ENCODE assay signal across 8 mouse cellular contexts in the genomic region with DNA sequence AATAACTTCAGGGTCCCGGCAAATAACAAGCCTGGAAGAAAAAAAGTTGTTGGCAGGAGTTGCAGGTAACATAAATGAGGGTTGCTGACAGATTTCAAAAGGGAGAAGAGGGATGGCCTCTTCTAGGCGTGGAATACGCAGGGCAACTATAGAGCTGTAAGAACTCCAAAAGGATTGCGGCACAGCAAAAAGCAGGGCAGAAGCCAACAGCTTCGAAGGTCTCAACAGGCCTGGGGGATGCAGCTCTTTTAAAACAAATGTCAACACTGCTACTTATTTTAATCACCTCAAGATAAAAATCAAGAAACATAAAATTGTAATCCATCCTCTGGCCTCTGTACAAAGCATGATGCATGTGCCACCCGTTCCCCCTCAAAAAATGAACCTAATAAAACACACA. TPM values are rescaled to one million over a fixed set of nuclear protein-coding genes. Genes with fewer than 3 reads are reported as not detected.
A peak's percentile ranks its signal among the peaks of the same experiment; 100 is the strongest.
DNase-seq lines count a peak whose midpoint lies in the region; ATAC-seq and TF ChIP-seq lines count a peak whose summit lies in the region.
"Not testable (repeated sequence)": the region's sequence is repeated elsewhere in the genome, so short reads cannot be mapped to it uniquely, and the experiment has no call there.

No protein-coding gene starts in this region.

- not testable (repeated sequence) for H3K4me1 ChIP-seq in cortical plate, adult 2 months (ENCODE audit: control insufficient read depth, insufficient read depth, low read length); forebrain, postnatal 0 days (ENCODE audit: insufficient read depth); hindbrain, embryonic 11.5 days (replicated peaks; ENCODE audit: control insufficient read depth, insufficient read depth, low read length); kidney, embryonic 16.5 days (ENCODE audit: insufficient read depth, low read length); liver, embryonic 14.5 days (replicated peaks; ENCODE audit: control insufficient read depth in 2 of 2, insufficient read depth in 2 of 2, low read length in 1 of 2); midbrain, embryonic 16.5 days (ENCODE audit: control insufficient read depth, insufficient read depth, low read length)

- H3K4me3 ChIP-seq in cortical plate, adult 2 months (ENCODE audit: insufficient read depth, low read length), result peak overlapping the region; percentile 68; the same call in 1 of the 2 replicates
- H3K4me3 ChIP-seq in forebrain, postnatal 0 days (ENCODE audit: low read depth, low read length), result peak overlapping the region; percentile 47
- peak overlapping the region; percentile 40; the same call in 1 of the 2 replicates for H3K4me3 ChIP-seq in hindbrain, embryonic 11.5 days (ENCODE audit: low read depth, low read length)
- H3K4me3 ChIP-seq in kidney, embryonic 16.5 days (ENCODE audit: low read length), result not testable (repeated sequence)
- peak overlapping the region in 1 of 2 experiments; percentile 70; a peak in 2 of 4 replicates for H3K4me3 ChIP-seq in liver, embryonic 14.5 days (ENCODE audit: insufficient read depth in 1 of 2, low read depth in 2 of 2, low read length in 2 of 2)
- H3K4me3 ChIP-seq in midbrain, embryonic 16.5 days (ENCODE audit: low read depth, low read length), result peak overlapping the region; percentile 56

- not testable (repeated sequence) for TF ChIP-seq EP300 in liver, embryonic 14.5 days (IDR thresholded peaks at IDR 0.05; ENCODE audit: low read depth)

- not testable (repeated sequence) for H3K9me3 ChIP-seq in forebrain, postnatal 0 days (ENCODE audit: low read length); hindbrain, embryonic 11.5 days (ENCODE audit: control insufficient read depth, low read length); kidney, embryonic 16.5 days (ENCODE audit: low read length); liver, embryonic 14.5 days (ENCODE audit: control insufficient read depth, low read length); midbrain, embryonic 16.5 days (replicated peaks; ENCODE audit: control insufficient read depth, low read length, poor library complexity, severe bottlenecking)

- WGBS in forebrain, postnatal 0 days, result 55% methylated on average over 5 of the region's 6 CpGs
- WGBS in hindbrain, embryonic 11.5 days, result 90% methylated on average over 5 of the region's 6 CpGs
- WGBS in kidney, embryonic 16.5 days, result 78% methylated on average over 5 of the region's 6 CpGs
- WGBS in liver, embryonic 14.5 days (ENCODE audit: insufficient replicate concordance), result 83% methylated on average over 5 of the region's 6 CpGs
- WGBS in midbrain, embryonic 16.5 days, result 69% methylated on average over 5 of the region's 6 CpGs

- ATAC-seq in forebrain, postnatal 0 days; hindbrain, embryonic 11.5 days (ENCODE audit: low FRiP score); kidney, embryonic 16.5 days (ENCODE audit: low FRiP score, low TSS enrichment); liver, embryonic 14.5 days (ENCODE audit: insufficient read depth); midbrain, embryonic 16.5 days: not testable (repeated sequence)

- not testable (repeated sequence) for TF ChIP-seq CTCF in cortical plate, adult 2 months (IDR thresholded peaks at IDR 0.05; ENCODE audit: extremely low read depth, insufficient read depth, low read length); forebrain, postnatal 0 days (IDR thresholded peaks at IDR 0.05; ENCODE audit: low read depth); liver, embryonic 14.5 days (IDR thresholded peaks at IDR 0.05; ENCODE audit: low read depth)

- not testable (repeated sequence) for TF ChIP-seq POLR2A in cortical plate, adult 2 months (IDR thresholded peaks at IDR 0.05; ENCODE audit: extremely low read depth, insufficient read depth, low read length)

- not testable (repeated sequence) for H3K27ac ChIP-seq in cortical plate, adult 2 months (ENCODE audit: insufficient read depth, low read length); forebrain, postnatal 0 days (ENCODE audit: low read depth, low read length); hindbrain, embryonic 11.5 days (ENCODE audit: low read depth, low read length); kidney, embryonic 16.5 days (ENCODE audit: low read length); liver, embryonic 14.5 days; midbrain, embryonic 16.5 days (ENCODE audit: low read length)

- peak; percentile 9 for DNase-seq in adrenal gland, adult 8-10 months
- peak; percentile 10 for DNase-seq in forebrain, postnatal 0 days
- peak; percentile 6 for DNase-seq in hindbrain, embryonic 11.5 days (ENCODE audit: low spot score)
- not testable (repeated sequence) for DNase-seq in liver, embryonic 14.5 days (ENCODE audit: low read depth in 3 of 3, low spot score in 3 of 3)
- DNase-seq in thymus, postnatal 14 days, result peak; percentile 5

- H3K27me3 ChIP-seq in forebrain, postnatal 0 days (ENCODE audit: insufficient read depth, low read length); hindbrain, embryonic 11.5 days (ENCODE audit: control insufficient read depth, insufficient read depth, low read length); kidney, embryonic 16.5 days (ENCODE audit: insufficient read depth, low read length); liver, embryonic 14.5 days (ENCODE audit: control insufficient read depth, insufficient read depth, low read length); midbrain, embryonic 16.5 days (ENCODE audit: control insufficient read depth, insufficient read depth, low read depth, low read length): not testable (repeated sequence)

- H3K36me3 ChIP-seq in forebrain, postnatal 0 days (ENCODE audit: insufficient read depth); hindbrain, embryonic 11.5 days (ENCODE audit: control insufficient read depth, insufficient read depth, low read length); kidney, embryonic 16.5 days (ENCODE audit: insufficient read depth, low read length); liver, embryonic 14.5 days (replicated peaks; ENCODE audit: control insufficient read depth, insufficient read depth, low read depth); midbrain, embryonic 16.5 days (ENCODE audit: control insufficient read depth, insufficient read depth, low read length): not testable (repeated sequence)

- peak overlapping the region; percentile 54 for H3K4me2 ChIP-seq in forebrain, postnatal 0 days (ENCODE audit: low read depth)
- not testable (repeated sequence) for H3K4me2 ChIP-seq in hindbrain, embryonic 11.5 days (replicated peaks; ENCODE audit: low read depth, low read length)
- peak overlapping the region; percentile 40 for H3K4me2 ChIP-seq in kidney, embryonic 16.5 days (replicated peaks; ENCODE audit: low read depth, low read length)
- H3K4me2 ChIP-seq in liver, embryonic 14.5 days (ENCODE audit: low read depth), result peak overlapping the region; percentile 77
- H3K4me2 ChIP-seq in midbrain, embryonic 16.5 days (ENCODE audit: low read length), result peak overlapping the region; percentile 63

- peak overlapping the region; percentile 64 for H3K9ac ChIP-seq in forebrain, postnatal 0 days
- H3K9ac ChIP-seq in hindbrain, embryonic 11.5 days (ENCODE audit: low read depth, low read length), result not testable (repeated sequence)
- H3K9ac ChIP-seq in kidney, embryonic 16.5 days (replicated peaks; ENCODE audit: low read length), result 0 out of 2 replicates have a peak overlapping the region, but pooled peaks have one; percentile 22
- H3K9ac ChIP-seq in liver, embryonic 14.5 days (replicated peaks), result peak overlapping the region; percentile 85
- 0 out of 2 replicates have a peak overlapping the region, but pooled peaks have one; percentile 10 for H3K9ac ChIP-seq in midbrain, embryonic 16.5 days (ENCODE audit: low read depth, low read length)

RNA-seq across cellular contexts. Expression of gene Mfsd8, which starts 1.2 kb away (rescaled TPM):
- 10 to 100 TPM; 18.8 to 28.4 (median 20.2) TPM for total RNA-seq in adrenal gland, adult 8-10 months (2022)
- 10.1 and 12.4 TPM in 2 replicates for polyA plus RNA-seq in cortical plate, adult 2 months (2012; rRNA removed)
- 19.6 and 21.6 TPM in 2 replicates for total RNA-seq in forebrain, postnatal 0 days (2014; rRNA removed)
- 14.0 TPM in 2 replicates for polyA plus RNA-seq in forebrain, postnatal 0 days (2015; fragmentation: Nextera tagmentation; extraction: Ambion mirVana)
- 9.8 and 9.9 TPM in 2 replicates for polyA plus RNA-seq in hindbrain, embryonic 11.5 days (2014; fragmentation: Nextera tagmentation; extraction: Ambion mirVana)
- polyA plus RNA-seq in kidney, embryonic 16.5 days (2015; fragmentation: Nextera tagmentation; extraction: Ambion mirVana), result 7.3 and 8.7 TPM in 2 replicates
- 1.7 and 2.5 TPM in 2 replicates for polyA plus RNA-seq in liver, embryonic 14.5 days (2012; rRNA removed)
- polyA plus RNA-seq in liver, embryonic 14.5 days (2014; fragmentation: Nextera tagmentation; extraction: Ambion mirVana), result 3.7 and 4.3 TPM in 2 replicates
- 11.0 and 12.0 TPM in 2 replicates for polyA plus RNA-seq in midbrain, embryonic 16.5 days (2015; fragmentation: Nextera tagmentation; extraction: Ambion mirVana)

RNA-seq across cellular contexts. Expression of gene Abhd18, which starts 1.2 kb away (rescaled TPM):
- 1 to 10 TPM; 4.4 to 8.6 (median 6.9) TPM for total RNA-seq in adrenal gland, adult 8-10 months (2022)
- 19.4 and 20.2 TPM in 2 replicates for polyA plus RNA-seq in cortical plate, adult 2 months (2012; rRNA removed)
- total RNA-seq in forebrain, postnatal 0 days (2014; rRNA removed), result 11.0 and 11.5 TPM in 2 replicates
- 2.2 and 4.4 TPM in 2 replicates for polyA plus RNA-seq in forebrain, postnatal 0 days (2015; fragmentation: Nextera tagmentation; extraction: Ambion mirVana)
- 5.2 and 8.6 TPM in 2 replicates for polyA plus RNA-seq in hindbrain, embryonic 11.5 days (2014; fragmentation: Nextera tagmentation; extraction: Ambion mirVana)
- polyA plus RNA-seq in kidney, embryonic 16.5 days (2015; fragmentation: Nextera tagmentation; extraction: Ambion mirVana), result 6.8 and 7.9 TPM in 2 replicates
- 1.5 and 2.1 TPM in 2 replicates for polyA plus RNA-seq in liver, embryonic 14.5 days (2012; rRNA removed)
- polyA plus RNA-seq in liver, embryonic 14.5 days (2014; fragmentation: Nextera tagmentation; extraction: Ambion mirVana), result 2.2 and 2.4 TPM in 2 replicates
- 15.9 and 17.5 TPM in 2 replicates for polyA plus RNA-seq in midbrain, embryonic 16.5 days (2015; fragmentation: Nextera tagmentation; extraction: Ambion mirVana)

RNA-seq across cellular contexts. Expression of gene Plk4, which starts 45.7 kb away (rescaled TPM):
- 1 to 10 TPM; 4.2 to 8.7 (median 5.5) TPM for total RNA-seq in adrenal gland, adult 8-10 months (2022)
- 2.9 and 3.3 TPM in 2 replicates for polyA plus RNA-seq in cortical plate, adult 2 months (2012; rRNA removed)
- 11.9 and 12.9 TPM in 2 replicates for total RNA-seq in forebrain, postnatal 0 days (2014; rRNA removed)
- polyA plus RNA-seq in forebrain, postnatal 0 days (2015; fragmentation: Nextera tagmentation; extraction: Ambion mirVana), result 7.0 and 8.9 TPM in 2 replicates
- polyA plus RNA-seq in hindbrain, embryonic 11.5 days (2014; fragmentation: Nextera tagmentation; extraction: Ambion mirVana), result 57.1 and 60.6 TPM in 2 replicates
- polyA plus RNA-seq in kidney, embryonic 16.5 days (2015; fragmentation: Nextera tagmentation; extraction: Ambion mirVana), result 55.6 and 56.9 TPM in 2 replicates
- 16.6 and 22.1 TPM in 2 replicates for polyA plus RNA-seq in liver, embryonic 14.5 days (2012; rRNA removed)
- 36.7 and 38.3 TPM in 2 replicates for polyA plus RNA-seq in liver, embryonic 14.5 days (2014; fragmentation: Nextera tagmentation; extraction: Ambion mirVana)
- polyA plus RNA-seq in midbrain, embryonic 16.5 days (2015; fragmentation: Nextera tagmentation; extraction: Ambion mirVana), result 12.1 and 12.8 TPM in 2 replicates

RNA-seq across cellular contexts. Expression of gene 1700034I23Rik, which starts 56.8 kb away (rescaled TPM):
- total RNA-seq in adrenal gland, adult 8-10 months (2022), result under 1 TPM in 2 of 4 experiments, not detected in 2; 0.19 to 0.34 TPM
- polyA plus RNA-seq in cortical plate, adult 2 months (2012; rRNA removed), result 0.06 and 0.11 TPM in 2 replicates
- total RNA-seq in forebrain, postnatal 0 days (2014; rRNA removed), result 0.52 TPM in 1 of 2 replicates, not detected in the other
- polyA plus RNA-seq in forebrain, postnatal 0 days (2015; fragmentation: Nextera tagmentation; extraction: Ambion mirVana), result 0.10 and 0.17 TPM in 2 replicates
- 0.20 and 0.51 TPM in 2 replicates for polyA plus RNA-seq in hindbrain, embryonic 11.5 days (2014; fragmentation: Nextera tagmentation; extraction: Ambion mirVana)
- polyA plus RNA-seq in kidney, embryonic 16.5 days (2015; fragmentation: Nextera tagmentation; extraction: Ambion mirVana), result 0.23 and 0.31 TPM in 2 replicates
- not detected in 2 replicates for polyA plus RNA-seq in liver, embryonic 14.5 days (2012; rRNA removed)
- polyA plus RNA-seq in liver, embryonic 14.5 days (2014; fragmentation: Nextera tagmentation; extraction: Ambion mirVana), result 0.05 TPM in 1 of 2 replicates, not detected in the other
- 0.62 TPM in 2 replicates for polyA plus RNA-seq in midbrain, embryonic 16.5 days (2015; fragmentation: Nextera tagmentation; extraction: Ambion mirVana)
